Mouse (Mus musculus) neutrophil, adult 5-6 weeks (primary cell): ENCODE data around the gene Kif3c. TPM values are rescaled to one million over a fixed set of nuclear protein-coding genes. Genes with fewer than 3 reads are reported as not detected.

Experiments
- ATAC-seq: fragments of 151-379, 151-347 bp; 2 replicates; pipeline ENCODE4 v1.8.0; 2017; ENCODE audit warnings: mild to moderate bottlenecking, moderate TSS enrichment; ENCODE audit not compliant: insufficient number of reproducible peaks, poor library complexity, low FRiP score, severe bottlenecking; ENCODE audit errors: extremely low read depth
- total RNA-seq: library from RNA; stranded (forward); fragments of 200-1000 nt; gene quantifications from 2 replicates; pipeline ENCODE4 v1.2.3, GENCODE M21; 2017

Kif3c gene
- total RNA-seq, 1 experiment from 2014 or later: 10.9 TPM

GRCm38 (mm10) chr12:3441361-3441760, 76.4 kb downstream of the Kif3c start:
- no peak for ATAC-seq

- ATAC-seq: no peak
These were observed 88.6 kb downstream of the Kif3c start for GRCm38 (mm10) chr12:3453554-3453953.

Other genes starting within 250 kb of the Kif3c start
- gene Rab10, start 55.2 kb upstream of the Kif3c start, total RNA-seq: 93.8 and 93.9 TPM in 2 replicates
- gene Asxl2, start 61.7 kb downstream of the Kif3c start, total RNA-seq: 53.3 and 62.8 TPM in 2 replicates
- gene Dtnb, start 207.2 kb downstream of the Kif3c start, total RNA-seq: 24.7 and 27.7 TPM in 2 replicates